Mouse (Mus musculus) cerebellum, adult (tissue): ENCODE data around the gene Spock2.

ENCODE experiments used
- ATAC-seq: cut with Nextera tagmentation; 2 replicates; pipeline ENCODE4 v1.9.2; 2017; ENCODE audit warnings: mild to moderate bottlenecking, moderate library complexity, mixed read lengths; ENCODE audit not compliant: insufficient number of reproducible peaks, low FRiP score, low TSS enrichment

Spock2 gene

GRCm38 (mm10) chr10:60106146-60106530 lies at the start of gene Spock2:
TSS of gene Spock2 (plus strand) at chr10:60106219.
- peak; percentile 27 for ATAC-seq

- no peak for ATAC-seq
Measured at GRCm38 (mm10) chr10:60062173-60062572, 43.8 kb upstream of the Spock2 start.

GRCm38 (mm10) chr10:60062931-60063330 lies 43.1 kb upstream of the Spock2 start:
- no peak for ATAC-seq

GRCm38 (mm10) chr10:60066524-60066923 lies 39.5 kb upstream of the Spock2 start:
- no peak for ATAC-seq

GRCm38 (mm10) chr10:60075159-60075558 lies 30.9 kb upstream of the Spock2 start:
- no peak for ATAC-seq

GRCm38 (mm10) chr10:60077226-60077625 lies 28.8 kb upstream of the Spock2 start:
- no peak for ATAC-seq

GRCm38 (mm10) chr10:60077736-60078560 lies 28.1 kb upstream of the Spock2 start:
- no peak for ATAC-seq

GRCm38 (mm10) chr10:60078561-60078917 lies 27.5 kb upstream of the Spock2 start:
- no peak for ATAC-seq

- ATAC-seq = no peak
Measured at GRCm38 (mm10) chr10:60080171-60080570, 25.8 kb upstream of the Spock2 start.

GRCm38 (mm10) chr10:60080601-60080981 lies 25.4 kb upstream of the Spock2 start:
- ATAC-seq = no peak

GRCm38 (mm10) chr10:60080982-60081825 lies 24.8 kb upstream of the Spock2 start:
- no peak for ATAC-seq

- ATAC-seq = peak; percentile 45; the same call in 1 of the 2 replicates
Measured at GRCm38 (mm10) chr10:60081905-60082304, 24.1 kb upstream of the Spock2 start.

GRCm38 (mm10) chr10:60084065-60084464 lies 22.0 kb upstream of the Spock2 start:
- ATAC-seq = peak; percentile 53; the same call in 1 of the 2 replicates

GRCm38 (mm10) chr10:60092311-60092710 lies 13.7 kb upstream of the Spock2 start:
- ATAC-seq = no peak

- ATAC-seq = no peak
Measured at GRCm38 (mm10) chr10:60093751-60094150, 12.3 kb upstream of the Spock2 start.

- no peak for ATAC-seq
Measured at GRCm38 (mm10) chr10:60095558-60095957, 10.5 kb upstream of the Spock2 start.

GRCm38 (mm10) chr10:60096302-60096701 lies 9.7 kb upstream of the Spock2 start:
- no peak for ATAC-seq

- ATAC-seq = no peak
Measured at GRCm38 (mm10) chr10:60097146-60097545, 8.9 kb upstream of the Spock2 start.

GRCm38 (mm10) chr10:60097774-60098173 lies 8.2 kb upstream of the Spock2 start:
- ATAC-seq = no peak

GRCm38 (mm10) chr10:60105391-60106145 lies 451 bp upstream of the Spock2 start:
- no peak; the same call in 1 of the 2 replicates for ATAC-seq
